Mouse (Mus musculus): ENCODE data around the gene Ppp1r9b.

GRCm38 (mm10) chr11:94988780-94989561, 1.9 kb upstream of the Ppp1r9b start:
- TF ChIP-seq CTCF (conservative IDR thresholded peaks at IDR 0.05; ENCODE audit: low read length) (no peak), NANOG (IDR thresholded peaks at IDR 0.05; ENCODE audit: borderline replicate concordance, low read length) (no peak), POU5F1 (IDR thresholded peaks at IDR 0.05; ENCODE audit: borderline replicate concordance, low read length) (no peak)

Data from E14TG2a.4 (cell line).